Mouse (Mus musculus) E14TG2a.4 (cell line): ENCODE measurements at regions not wholly inside any gene's neighbourhood (a gene's known extent, or its start where the extent isn't known, plus 50 kb on each side); places are given as distances from the start of the nearest gene placed in this dataset.

Source experiments
- CTCF ChIP-seq: conservative IDR thresholded peaks from 2 replicates; pipeline ENCODE4 v1.5.1; 2014; ENCODE audit warnings: low read length
- NANOG ChIP-seq: IDR thresholded peaks from 2 replicates; pipeline ENCODE4 v1.6.1; 2014; ENCODE audit warnings: borderline replicate concordance, low read length, mixed read lengths

- TF ChIP-seq CTCF (no peak), NANOG (no peak)
These were observed 613.2 kb upstream of the Ncam2 start for GRCm38 (mm10) chr16:80587278-80587677.
